Mouse (Mus musculus): ENCODE measurements at regions not wholly inside any gene's neighbourhood (a gene's known extent, or its start where the extent isn't known, plus 50 kb on each side); places are given as distances from the start of the nearest gene placed in this dataset.

DNA sequence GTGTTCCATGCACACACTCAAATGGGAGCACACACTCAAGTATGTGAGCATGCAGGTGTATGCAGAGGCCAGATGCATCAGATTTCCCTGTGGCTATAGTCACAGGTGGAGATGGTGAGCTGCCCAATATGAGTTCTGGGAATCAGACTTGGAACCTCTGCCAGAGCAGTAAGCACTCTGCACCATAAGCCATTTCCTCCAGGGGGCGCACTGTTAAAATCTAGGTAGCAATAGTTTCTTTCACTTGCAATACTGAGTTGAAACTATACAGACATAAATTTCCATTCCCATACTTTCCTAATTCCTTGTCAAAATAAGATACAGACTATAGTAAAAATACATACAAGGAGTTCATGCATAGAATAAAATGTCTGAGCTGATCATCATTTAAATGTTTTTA lies 365.7 kb downstream of the Basp1 start:
- Histone ChIP-seq H3K4me1 (ENCODE audit: insufficient read depth, low read length) (no peaks in the 10 kb centered on the region), H3K27ac (ENCODE audit: low read length) (no peak overlapping the region), H3K9ac (replicated peaks; ENCODE audit: low read length) (no peak overlapping the region), H3K9me3 (ENCODE audit: low read length) (no peaks in the 10 kb centered on the region), H3K27me3 (ENCODE audit: insufficient read depth, low read length) (no peaks in the 10 kb centered on the region), H3K4me3 (ENCODE audit: low read length) (no peak overlapping the region), H3K4me2 (replicated peaks; ENCODE audit: low read depth, low read length) (no peak overlapping the region), H3K36me3 (ENCODE audit: insufficient read depth, low read length) (no peaks in the 10 kb centered on the region)
- 34% methylated on average over 1 of the region's 1 CpGs for WGBS
- ATAC-seq (ENCODE audit: low FRiP score, low TSS enrichment), result no peak

DNA sequence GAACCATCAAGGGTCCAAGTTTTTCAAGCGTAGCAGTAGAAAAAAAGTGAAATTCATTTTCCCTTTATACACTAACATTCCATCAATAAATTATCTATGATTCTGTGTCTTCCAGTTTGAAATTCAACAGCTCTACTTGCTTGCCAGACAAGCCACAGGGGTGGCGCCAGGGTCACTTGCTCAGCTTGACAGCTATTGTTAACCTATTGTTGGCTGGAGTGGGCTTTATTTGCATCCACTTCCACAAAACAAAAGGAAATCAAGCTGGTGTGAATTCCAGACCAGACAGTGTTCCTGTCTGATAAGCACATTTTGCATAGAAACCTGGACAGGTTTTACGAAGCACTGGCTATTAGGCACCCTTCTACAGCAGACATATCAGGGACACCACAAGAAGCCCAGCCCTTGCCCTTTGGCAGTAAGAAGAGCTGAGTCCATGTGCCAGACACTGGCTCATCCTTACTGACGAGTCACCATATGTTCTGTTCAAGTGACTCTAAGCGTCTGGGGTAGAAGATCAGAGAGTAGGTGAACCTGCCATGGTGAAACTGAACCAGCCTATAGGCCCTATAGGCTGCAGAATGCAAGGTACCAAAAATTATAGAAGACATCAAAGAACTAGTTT lies 366.9 kb downstream of the Basp1 start:
- no peaks in the 10 kb centered on the region for H3K9me3 ChIP-seq (ENCODE audit: low read length)
- H3K27ac ChIP-seq (ENCODE audit: low read length), result no peak overlapping the region
- no peaks in the 10 kb centered on the region for H3K4me1 ChIP-seq (ENCODE audit: insufficient read depth, low read length)
- no peaks in the 10 kb centered on the region for H3K27me3 ChIP-seq (ENCODE audit: insufficient read depth, low read length)
- 67% methylated on average over 5 of the region's 5 CpGs for WGBS
- no peak overlapping the region for H3K4me3 ChIP-seq (ENCODE audit: low read length)
- no peaks in the 10 kb centered on the region for H3K36me3 ChIP-seq (ENCODE audit: insufficient read depth, low read length)
- H3K9ac ChIP-seq (replicated peaks; ENCODE audit: low read length), result no peak overlapping the region
- no peak for ATAC-seq (ENCODE audit: low FRiP score, low TSS enrichment)
- no peak overlapping the region for H3K4me2 ChIP-seq (replicated peaks; ENCODE audit: low read depth, low read length)

DNA sequence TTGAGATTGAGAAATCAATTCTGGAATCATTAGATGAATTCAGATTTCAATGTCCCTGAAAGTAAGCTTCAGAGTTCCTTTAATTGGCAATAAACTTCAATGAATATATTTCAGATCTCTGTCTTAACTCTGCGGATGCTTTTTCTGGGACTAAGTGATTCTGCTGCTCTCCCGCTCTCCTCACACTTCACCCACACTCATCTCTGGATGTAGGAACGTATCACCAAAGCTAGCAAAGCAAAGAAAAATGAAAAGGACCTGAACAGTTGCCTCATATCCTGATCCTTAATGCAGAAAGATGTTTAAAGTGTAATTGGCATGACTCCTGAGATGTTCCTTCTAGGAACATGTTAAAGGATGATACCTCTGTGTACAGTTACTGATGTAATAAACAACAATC lies 377.3 kb downstream of the Basp1 start:
- 96% methylated on average over 3 of the region's 3 CpGs for WGBS
- Histone ChIP-seq H3K36me3 (ENCODE audit: insufficient read depth, low read length) (no peaks in the 10 kb centered on the region), H3K27me3 (ENCODE audit: insufficient read depth, low read length) (no peaks in the 10 kb centered on the region), H3K9ac (replicated peaks; ENCODE audit: low read length) (no peak overlapping the region), H3K27ac (ENCODE audit: low read length) (no peak overlapping the region), H3K4me3 (ENCODE audit: low read length) (no peak overlapping the region), H3K9me3 (ENCODE audit: low read length) (no peaks in the 10 kb centered on the region), H3K4me1 (ENCODE audit: insufficient read depth, low read length) (no peaks in the 10 kb centered on the region), H3K4me2 (replicated peaks; ENCODE audit: low read depth, low read length) (no peak overlapping the region)
- no peak for ATAC-seq (ENCODE audit: low FRiP score, low TSS enrichment)

DNA sequence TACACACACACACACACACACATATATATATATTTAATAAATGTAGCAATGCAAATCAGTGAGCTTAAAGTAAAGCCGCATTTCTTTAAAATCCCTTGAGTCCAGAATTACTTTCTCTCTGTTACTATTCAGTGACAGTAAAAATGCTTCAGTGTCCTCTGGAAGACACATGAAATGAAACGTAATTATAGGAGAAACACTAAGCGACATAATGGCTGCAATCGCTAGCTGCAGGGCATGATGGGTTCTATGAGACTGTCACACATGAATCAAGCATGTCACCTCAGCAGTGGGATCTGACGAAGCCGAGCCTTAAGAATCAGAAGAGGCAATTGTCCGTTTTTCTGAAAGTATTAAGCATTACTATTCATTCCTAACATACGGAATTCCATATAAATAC lies 385.7 kb downstream of the Basp1 start:
- Histone ChIP-seq H3K27me3 (ENCODE audit: insufficient read depth, low read length) (no peaks in the 10 kb centered on the region), H3K9ac (replicated peaks; ENCODE audit: low read length) (no peak overlapping the region), H3K4me2 (replicated peaks; ENCODE audit: low read depth, low read length) (no peak overlapping the region), H3K36me3 (ENCODE audit: insufficient read depth, low read length) (no peaks in the 10 kb centered on the region), H3K9me3 (ENCODE audit: low read length) (no peaks in the 10 kb centered on the region), H3K4me3 (ENCODE audit: low read length) (no peak overlapping the region), H3K4me1 (ENCODE audit: insufficient read depth, low read length) (no peaks in the 10 kb centered on the region), H3K27ac (ENCODE audit: low read length) (no peak overlapping the region)
- ATAC-seq (ENCODE audit: low FRiP score, low TSS enrichment), result no peak
- WGBS, result 87% methylated on average over 8 of the region's 8 CpGs

DNA sequence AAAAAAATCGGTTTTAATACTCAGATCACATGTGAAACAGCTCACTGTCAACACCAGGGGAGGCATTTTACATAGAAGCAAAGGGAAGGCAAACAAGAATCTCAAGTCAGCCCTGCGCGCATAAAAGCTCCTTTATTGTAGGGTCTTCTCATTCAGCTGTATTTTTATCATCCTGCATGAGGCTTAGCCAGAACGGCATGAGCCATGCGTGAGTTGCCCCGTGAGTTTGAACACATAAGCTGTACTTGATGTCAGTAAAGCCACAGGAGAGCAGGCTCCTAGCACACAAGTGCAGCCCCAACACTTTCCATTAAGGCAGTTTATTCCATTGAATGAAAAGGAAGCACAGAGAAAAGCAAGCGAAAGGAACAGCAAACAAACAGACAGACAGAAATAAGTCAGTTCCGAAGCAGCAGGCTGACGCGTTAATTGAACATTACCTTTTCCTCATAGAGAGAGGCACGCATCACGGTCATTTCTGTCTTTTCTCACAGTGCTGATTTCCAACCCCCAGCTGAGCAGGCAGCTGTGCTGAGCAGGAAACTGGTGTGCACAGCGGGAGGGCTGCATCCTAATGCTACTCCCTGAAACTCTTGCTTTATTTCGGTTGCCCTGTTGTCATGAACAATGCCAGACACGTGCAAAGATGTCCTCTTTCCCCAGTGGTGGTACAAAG lies 386.6 kb downstream of the Basp1 start:
- no peak overlapping the region for H3K27ac ChIP-seq (ENCODE audit: low read length)
- 14% methylated on average over 15 of the region's 15 CpGs for WGBS
- H3K36me3 ChIP-seq (ENCODE audit: insufficient read depth, low read length), result no peaks in the 10 kb centered on the region
- H3K4me1 ChIP-seq (ENCODE audit: insufficient read depth, low read length), result no peaks in the 10 kb centered on the region
- ATAC-seq (ENCODE audit: low FRiP score, low TSS enrichment), result no peak
- H3K9me3 ChIP-seq (ENCODE audit: low read length), result no peaks in the 10 kb centered on the region
- H3K4me3 ChIP-seq (ENCODE audit: low read length), result 0 out of 2 replicates have a peak overlapping the region, but pooled peaks have one; percentile 1
- H3K9ac ChIP-seq (replicated peaks; ENCODE audit: low read length), result no peak overlapping the region
- no peaks in the 10 kb centered on the region for H3K27me3 ChIP-seq (ENCODE audit: insufficient read depth, low read length)
- H3K4me2 ChIP-seq (replicated peaks; ENCODE audit: low read depth, low read length), result peak overlapping the region; percentile 39

DNA sequence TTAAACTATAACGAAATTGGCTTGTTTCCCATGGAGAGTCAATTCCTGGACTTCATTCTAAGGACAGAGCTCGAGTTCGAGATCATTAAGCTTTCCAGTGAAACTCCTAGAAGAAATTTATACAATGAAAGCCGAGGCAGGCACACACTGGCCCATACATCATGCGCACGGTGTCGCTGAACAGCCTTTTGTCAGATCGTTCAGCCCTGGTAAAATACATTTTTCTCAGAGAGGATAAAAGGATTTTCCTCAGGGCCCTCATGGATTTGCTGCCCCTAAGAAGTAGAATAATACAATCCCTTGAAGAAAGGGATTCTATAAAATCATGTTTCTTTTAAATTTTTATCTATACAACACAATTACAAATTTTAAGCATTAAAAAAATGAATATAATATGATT lies 387.2 kb downstream of the Basp1 start:
- Histone ChIP-seq H3K4me3 (ENCODE audit: low read length) (no peak overlapping the region), H3K9ac (replicated peaks; ENCODE audit: low read length) (no peak overlapping the region), H3K4me2 (replicated peaks; ENCODE audit: low read depth, low read length) (no peak overlapping the region), H3K4me1 (ENCODE audit: insufficient read depth, low read length) (no peaks in the 10 kb centered on the region), H3K36me3 (ENCODE audit: insufficient read depth, low read length) (no peaks in the 10 kb centered on the region), H3K27ac (ENCODE audit: low read length) (no peak overlapping the region), H3K27me3 (ENCODE audit: insufficient read depth, low read length) (no peaks in the 10 kb centered on the region), H3K9me3 (ENCODE audit: low read length) (no peaks in the 10 kb centered on the region)
- 40% methylated on average over 8 of the region's 8 CpGs for WGBS
- ATAC-seq (ENCODE audit: low FRiP score, low TSS enrichment), result no peak

DNA sequence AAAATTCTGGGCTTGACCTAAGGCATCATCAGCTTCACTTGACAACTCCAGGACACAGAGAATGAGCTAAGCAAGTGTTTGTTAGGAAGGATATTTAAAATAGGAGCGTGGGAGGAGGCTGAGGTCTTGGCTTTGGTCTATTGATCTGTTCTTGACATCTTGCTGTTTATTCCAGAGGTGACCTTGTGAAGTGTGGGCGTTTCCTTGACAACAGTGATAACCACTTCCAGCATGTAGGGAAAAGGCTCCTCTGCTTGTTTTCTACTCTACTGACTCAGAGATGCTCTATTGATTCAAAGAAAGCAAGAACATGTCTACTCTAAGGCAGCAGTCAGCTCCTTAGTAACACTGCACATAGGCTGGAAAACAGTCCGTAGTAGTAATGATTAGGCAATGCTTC lies 392.6 kb downstream of the Basp1 start:
- no peak for ATAC-seq (ENCODE audit: low FRiP score, low TSS enrichment)
- H3K9ac ChIP-seq (replicated peaks; ENCODE audit: low read length), result no peak overlapping the region
- H3K36me3 ChIP-seq (ENCODE audit: insufficient read depth, low read length), result no peaks in the 10 kb centered on the region
- H3K9me3 ChIP-seq (ENCODE audit: low read length), result no peaks in the 10 kb centered on the region
- WGBS, result 71% methylated on average over 3 of the region's 3 CpGs
- no peak overlapping the region for H3K4me3 ChIP-seq (ENCODE audit: low read length)
- no peaks in the 10 kb centered on the region for H3K4me1 ChIP-seq (ENCODE audit: insufficient read depth, low read length)
- H3K4me2 ChIP-seq (replicated peaks; ENCODE audit: low read depth, low read length), result no peak overlapping the region
- no peak overlapping the region for H3K27ac ChIP-seq (ENCODE audit: low read length)
- no peaks in the 10 kb centered on the region for H3K27me3 ChIP-seq (ENCODE audit: insufficient read depth, low read length)

DNA sequence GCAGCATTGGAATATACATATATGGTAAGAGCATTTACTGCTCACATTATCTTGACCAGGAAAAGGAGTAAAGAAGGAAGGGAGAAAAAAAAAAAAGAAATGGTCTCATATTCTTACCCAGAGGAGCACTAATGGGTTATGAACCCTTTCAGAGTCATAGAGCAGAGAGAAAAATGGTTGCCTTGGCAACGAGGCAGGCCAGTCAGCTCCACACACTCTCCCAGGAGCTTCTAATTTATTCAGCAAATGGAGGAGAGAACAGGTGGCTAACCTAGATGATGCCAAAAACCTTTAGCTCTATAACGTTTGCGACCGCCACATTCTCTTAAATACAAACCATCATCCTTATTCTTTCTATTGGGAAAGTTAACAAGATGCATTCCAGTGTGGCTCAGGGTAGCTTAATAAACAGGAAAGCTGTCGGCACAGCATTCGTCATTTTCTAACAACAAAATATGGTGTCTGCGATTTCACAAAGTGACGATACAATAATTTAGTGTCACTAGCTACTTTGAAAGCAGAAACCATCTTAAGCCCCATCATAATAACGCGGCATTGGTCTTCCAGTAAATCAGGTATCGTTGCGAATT lies 394.1 kb downstream of the Basp1 start:
- Histone ChIP-seq H3K4me1 (ENCODE audit: insufficient read depth, low read length) (no peaks in the 10 kb centered on the region), H3K27ac (ENCODE audit: low read length) (no peak overlapping the region), H3K36me3 (ENCODE audit: insufficient read depth, low read length) (no peaks in the 10 kb centered on the region), H3K9ac (replicated peaks; ENCODE audit: low read length) (no peak overlapping the region), H3K27me3 (ENCODE audit: insufficient read depth, low read length) (no peaks in the 10 kb centered on the region), H3K9me3 (ENCODE audit: low read length) (no peaks in the 10 kb centered on the region), H3K4me3 (ENCODE audit: low read length) (no peak overlapping the region), H3K4me2 (replicated peaks; ENCODE audit: low read depth, low read length) (no peak overlapping the region)
- 78% methylated on average over 12 of the region's 12 CpGs for WGBS
- no peak for ATAC-seq (ENCODE audit: low FRiP score, low TSS enrichment)

DNA sequence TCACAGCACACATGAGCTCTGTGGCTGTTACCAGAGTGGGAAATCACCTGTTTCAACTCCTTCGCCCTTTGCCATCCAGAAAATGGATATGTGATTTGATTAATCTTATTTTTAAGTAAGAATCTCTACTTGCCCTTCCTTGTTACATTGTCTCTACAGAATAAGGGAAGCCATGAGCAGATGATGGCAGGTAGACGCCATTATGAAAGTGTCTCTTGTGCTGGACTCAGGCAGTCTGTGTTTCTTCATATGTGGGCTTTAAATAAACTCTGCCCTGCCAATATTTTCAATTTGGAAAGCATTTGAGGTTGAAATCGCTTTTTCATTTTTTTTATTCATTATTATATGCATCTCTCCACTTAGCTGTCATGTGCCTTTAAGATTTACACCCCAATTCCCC lies 394.6 kb downstream of the Basp1 start:
- H3K36me3 ChIP-seq (ENCODE audit: insufficient read depth, low read length), result no peaks in the 10 kb centered on the region
- no peak overlapping the region for H3K9ac ChIP-seq (replicated peaks; ENCODE audit: low read length)
- WGBS, result 77% methylated on average over 3 of the region's 3 CpGs
- ATAC-seq (ENCODE audit: low FRiP score, low TSS enrichment), result no peak
- no peak overlapping the region for H3K4me2 ChIP-seq (replicated peaks; ENCODE audit: low read depth, low read length)
- no peaks in the 10 kb centered on the region for H3K27me3 ChIP-seq (ENCODE audit: insufficient read depth, low read length)
- no peak overlapping the region for H3K4me3 ChIP-seq (ENCODE audit: low read length)
- H3K27ac ChIP-seq (ENCODE audit: low read length), result no peak overlapping the region
- no peaks in the 10 kb centered on the region for H3K4me1 ChIP-seq (ENCODE audit: insufficient read depth, low read length)
- H3K9me3 ChIP-seq (ENCODE audit: low read length), result no peaks in the 10 kb centered on the region

DNA sequence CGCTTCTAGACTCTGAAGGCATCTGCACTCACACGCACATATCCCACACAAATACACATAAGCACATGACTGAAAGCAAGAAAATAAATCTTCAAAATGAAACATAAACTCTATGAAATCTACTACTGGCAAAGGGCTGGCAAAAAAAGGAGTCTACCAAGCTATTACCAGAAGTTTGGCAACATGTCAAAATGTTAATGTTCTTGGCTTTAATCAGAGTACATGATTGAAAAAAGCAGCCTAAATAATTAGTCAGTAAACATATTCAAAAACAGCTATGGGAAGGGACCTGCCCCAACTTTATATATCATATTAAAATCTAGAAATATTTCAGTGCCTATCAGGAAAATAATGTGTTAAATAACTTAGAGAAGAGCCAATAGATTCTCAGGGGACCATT lies 405.8 kb downstream of the Basp1 start:
- H3K27me3 ChIP-seq (ENCODE audit: insufficient read depth, low read length), result no peaks in the 10 kb centered on the region
- H3K9ac ChIP-seq (replicated peaks; ENCODE audit: low read length), result no peak overlapping the region
- H3K4me3 ChIP-seq (ENCODE audit: low read length), result no peak overlapping the region
- no peak for ATAC-seq (ENCODE audit: low FRiP score, low TSS enrichment)
- H3K4me2 ChIP-seq (replicated peaks; ENCODE audit: low read depth, low read length), result no peak overlapping the region
- no peaks in the 10 kb centered on the region for H3K36me3 ChIP-seq (ENCODE audit: insufficient read depth, low read length)
- no peak overlapping the region for H3K27ac ChIP-seq (ENCODE audit: low read length)
- H3K9me3 ChIP-seq (ENCODE audit: low read length), result no peaks in the 10 kb centered on the region
- no peaks in the 10 kb centered on the region for H3K4me1 ChIP-seq (ENCODE audit: insufficient read depth, low read length)
- 91% methylated on average over 2 of the region's 2 CpGs for WGBS
